Mouse (Mus musculus): ENCODE measurements around the gene Gm21976. TPM values are rescaled to one million over a fixed set of nuclear protein-coding genes. Genes with fewer than 3 reads are reported as not detected.

The Gm21976 gene
- total RNA-seq, 1 experiment from 2014 or later, result not detected

DNA sequence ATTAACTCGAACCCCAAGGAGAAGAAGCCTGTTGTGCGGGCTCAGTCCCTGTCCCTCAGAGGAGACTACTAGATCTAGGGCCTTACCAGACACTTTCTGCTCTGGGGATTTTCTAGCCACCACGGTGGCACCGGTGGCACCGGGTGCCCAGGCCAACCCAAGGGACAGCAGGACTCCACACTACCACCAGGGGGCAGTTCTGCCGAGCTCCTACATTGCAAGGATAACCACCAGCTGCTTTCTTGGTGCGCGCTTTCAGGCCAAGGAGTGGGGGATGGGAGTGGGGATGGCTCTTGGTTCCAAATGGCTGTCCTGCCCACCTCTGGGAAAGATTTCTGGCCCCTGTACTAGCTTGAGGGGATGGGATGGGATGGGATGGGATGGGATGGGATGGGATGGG, 71.8 kb downstream of the Gm21976 start:
- ATAC-seq (replicated peaks; ENCODE audit: low read depth, poor library complexity, severe bottlenecking), result peak; percentile 57

DNA sequence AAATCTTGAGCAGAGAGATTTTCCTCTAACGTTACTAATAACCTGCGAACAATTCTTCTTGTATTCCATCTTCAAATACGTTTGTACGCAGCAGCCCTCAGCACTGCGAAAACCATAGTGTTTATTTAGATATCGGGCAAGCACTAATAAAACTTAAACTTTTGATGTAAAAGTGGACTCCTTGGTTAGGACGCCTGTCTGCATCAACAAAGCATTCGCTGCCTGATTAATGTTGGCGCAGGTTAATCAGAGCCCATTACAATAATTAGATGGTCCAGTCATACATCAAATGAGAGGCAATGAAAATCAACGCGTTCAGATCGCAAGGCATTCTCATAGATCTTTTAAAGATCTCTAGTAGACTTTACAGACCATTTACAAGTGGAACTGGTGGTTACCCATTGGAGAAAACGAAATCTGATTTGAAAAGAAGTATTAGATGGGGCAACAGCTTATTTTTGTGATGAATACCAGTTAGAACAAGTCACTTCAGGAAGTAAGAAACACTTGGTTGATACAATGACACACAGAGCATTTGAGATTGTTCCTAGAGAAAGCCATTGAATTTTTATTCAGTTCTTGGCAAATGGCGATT, 72.8 kb downstream of the Gm21976 start:
- ATAC-seq (replicated peaks; ENCODE audit: low read depth, poor library complexity, severe bottlenecking), result no peak

DNA sequence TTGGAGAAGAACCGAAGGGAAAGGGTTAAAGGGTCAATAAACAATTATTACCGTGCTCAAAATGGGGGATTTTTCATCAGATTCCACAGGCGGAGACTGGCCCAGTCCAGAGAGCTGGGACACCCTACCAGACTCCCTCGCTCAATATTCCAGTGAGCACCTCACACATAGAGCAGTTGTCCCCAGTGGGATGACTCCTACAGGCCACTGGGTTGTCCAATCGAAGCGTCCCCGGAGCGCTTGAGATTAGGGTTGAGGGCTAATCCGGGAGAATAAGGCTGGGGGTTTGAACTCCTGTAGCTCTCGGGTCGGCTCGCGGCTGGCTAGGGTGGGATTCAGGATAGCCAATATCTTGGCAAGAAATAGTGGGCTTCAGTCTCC, 74.0 kb downstream of the Gm21976 start:
- peak; percentile 10; the same call in 1 of the 2 replicates for ATAC-seq (replicated peaks; ENCODE audit: low read depth, poor library complexity, severe bottlenecking)

DNA sequence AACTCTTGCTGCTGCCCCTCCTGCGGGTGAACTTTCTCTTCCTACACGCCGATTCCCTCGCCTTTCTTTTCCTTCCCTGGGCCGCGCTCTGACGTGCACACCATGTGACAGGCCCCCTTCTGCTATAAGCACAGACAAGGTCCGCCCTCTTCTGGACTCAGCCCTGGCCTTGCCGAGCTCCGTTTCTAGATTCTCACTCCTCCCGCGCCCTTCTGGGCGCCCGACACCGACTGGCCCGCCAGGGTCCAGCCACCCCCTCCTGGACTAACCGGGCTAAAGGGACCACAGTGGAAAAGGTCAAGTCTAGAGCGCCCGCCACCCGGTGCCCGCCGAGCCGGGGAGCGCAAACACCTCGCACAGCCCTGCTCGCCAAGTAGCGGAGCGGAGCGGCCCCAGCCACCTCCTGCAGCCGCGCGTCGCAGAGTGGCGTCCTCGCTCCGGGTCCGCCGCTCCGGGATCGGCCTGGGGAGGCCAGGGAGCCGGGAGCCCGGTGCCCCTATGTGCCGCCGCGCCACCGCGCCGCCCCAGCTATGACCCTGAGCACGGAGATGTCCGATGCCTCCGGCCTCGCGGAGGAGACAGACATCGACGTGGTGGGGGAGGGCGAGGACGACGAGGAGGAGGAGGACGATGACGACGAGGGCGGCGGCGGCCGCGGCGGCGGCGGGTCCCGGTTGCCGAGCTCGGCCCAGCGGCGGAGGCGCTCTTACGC, 74.6 kb downstream of the Gm21976 start, which contains the start of gene Foxd1:
Foxd1 (plus strand) TSS at position 153 of the 712 bp plus-strand sequence.
- peak; percentile 75 for ATAC-seq (replicated peaks; ENCODE audit: low read depth, poor library complexity, severe bottlenecking)

DNA sequence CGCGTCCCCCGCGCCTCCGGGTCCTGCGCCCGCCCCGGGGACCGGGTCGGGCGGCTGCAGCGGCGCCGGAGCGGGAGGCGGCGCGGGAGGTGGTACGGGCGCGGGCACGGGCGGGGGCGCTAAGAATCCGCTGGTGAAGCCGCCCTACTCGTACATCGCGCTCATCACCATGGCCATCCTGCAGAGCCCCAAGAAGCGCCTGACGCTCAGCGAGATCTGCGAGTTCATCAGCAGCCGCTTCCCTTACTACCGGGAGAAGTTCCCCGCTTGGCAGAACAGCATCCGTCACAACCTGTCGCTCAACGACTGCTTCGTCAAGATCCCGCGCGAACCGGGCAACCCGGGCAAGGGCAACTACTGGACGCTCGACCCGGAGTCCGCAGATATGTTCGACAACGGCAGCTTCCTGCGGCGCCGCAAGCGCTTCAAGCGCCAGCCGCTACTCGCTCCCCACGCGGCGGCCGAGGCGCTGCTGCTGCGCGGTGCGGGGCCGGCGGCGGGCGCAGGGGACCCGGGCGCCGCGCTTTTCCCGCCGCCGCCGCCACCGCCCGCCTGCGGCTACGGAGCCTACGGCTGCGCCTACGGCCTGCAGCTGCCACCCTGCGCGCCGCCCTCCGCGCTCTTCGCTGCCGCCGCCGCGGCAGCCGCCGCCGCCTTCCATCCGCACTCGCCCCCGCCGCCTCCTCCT, 75.3 kb downstream of the Gm21976 start:
- ATAC-seq (replicated peaks; ENCODE audit: low read depth, poor library complexity, severe bottlenecking), result no peak

DNA sequence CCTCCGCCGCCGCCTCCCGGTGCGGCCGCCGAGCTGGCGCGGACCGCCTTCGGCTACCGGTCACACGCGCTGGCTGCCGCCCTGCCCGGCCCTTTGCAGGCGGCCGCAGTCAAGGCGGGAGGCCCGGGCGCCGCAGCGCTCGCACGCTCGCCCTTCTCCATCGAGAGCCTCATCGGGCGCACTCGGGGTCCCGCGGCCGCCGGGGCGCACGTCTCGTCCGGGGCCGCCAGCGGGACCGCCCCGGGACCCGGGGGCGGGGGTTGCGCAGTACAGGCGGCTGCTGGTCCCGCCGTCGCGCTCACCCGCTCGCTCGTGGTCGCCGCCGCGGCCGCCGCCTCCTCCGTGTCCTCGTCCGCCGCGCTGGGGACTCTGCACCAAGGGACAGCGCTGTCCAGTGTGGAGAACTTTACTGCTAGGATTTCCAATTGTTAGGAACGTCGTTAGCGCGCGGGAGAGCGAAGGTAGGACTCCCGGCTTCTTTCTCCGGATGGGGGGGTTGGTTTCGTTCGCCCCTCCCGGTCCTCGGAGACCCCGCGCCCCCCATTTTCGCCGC, 75.9 kb downstream of the Gm21976 start:
- ATAC-seq (replicated peaks; ENCODE audit: low read depth, poor library complexity, severe bottlenecking), result no peak

DNA sequence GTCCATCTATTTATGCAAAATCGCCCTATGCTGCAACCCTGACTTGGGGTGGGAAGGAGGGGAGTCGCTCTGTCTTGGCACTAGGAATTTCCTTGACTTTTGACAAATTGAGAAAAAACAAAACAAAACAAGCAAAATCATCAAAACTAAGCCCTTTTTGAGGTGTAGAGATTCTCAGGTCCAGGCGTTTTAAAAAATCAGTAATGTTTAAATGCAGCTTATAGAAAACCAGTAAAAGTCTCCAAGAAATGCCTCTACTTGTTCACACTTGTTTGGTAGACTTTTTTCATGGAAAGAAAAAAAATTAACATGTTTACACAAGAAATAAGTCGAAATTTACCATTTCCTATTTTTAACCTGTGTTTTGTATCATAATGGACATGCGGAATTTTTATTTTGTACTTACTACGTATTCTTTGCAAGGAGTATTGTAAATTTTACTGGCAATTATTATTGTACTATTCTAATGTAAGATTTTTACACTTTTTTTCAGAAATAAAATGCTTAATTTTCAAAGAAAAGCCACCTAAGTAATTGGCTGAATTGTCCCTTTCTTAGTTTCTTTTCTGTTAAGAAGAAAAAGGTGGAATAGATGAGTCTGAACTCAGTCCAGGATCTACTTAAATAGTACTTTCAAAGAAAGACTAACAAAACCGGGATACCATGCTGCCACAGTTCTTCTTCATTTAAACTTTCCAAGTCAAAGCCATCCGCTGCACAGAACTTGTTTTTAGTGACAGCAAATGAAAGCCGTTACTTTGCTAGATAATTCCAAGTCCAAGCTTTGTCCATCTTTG, 76.7 kb downstream of the Gm21976 start:
- no peak for ATAC-seq (replicated peaks; ENCODE audit: low read depth, poor library complexity, severe bottlenecking)

Other genes starting within 250 kb of the Gm21976 start
- gene Arhgef28, start 73.4 kb upstream of the Gm21976 start, total RNA-seq (2017), result 4.1 and 5.3 TPM in 2 replicates
- 47.2 and 52.2 TPM in 2 replicates for gene Utp15, start 16.8 kb upstream of the Gm21976 start, total RNA-seq (2017)
- gene Ankra2, start 16.8 kb upstream of the Gm21976 start, total RNA-seq (2017), result 13.4 and 32.3 TPM in 2 replicates
- 2,029 and 2,484 TPM in 2 replicates for gene Btf3, start 37.1 kb downstream of the Gm21976 start, total RNA-seq (2017)
- not detected in 2 replicates for gene Foxd1, start 74.4 kb downstream of the Gm21976 start, total RNA-seq (2017)
- gene Gm10320, start 212.1 kb downstream of the Gm21976 start, total RNA-seq (2017), result 2.4 and 4.7 TPM in 2 replicates